Mouse (Mus musculus) heart, embryonic 16.5 days (tissue): ENCODE measurements at regions not wholly inside any gene's neighbourhood (a gene's known extent, or its start where the extent isn't known, plus 50 kb on each side); places are given as distances from the start of the nearest gene placed in this dataset.

Source experiments
- ATAC-seq: fragments of 200-750 bp; cut with Nextera tagmentation; replicated peaks from 2 replicates; pipeline ENCODE4 v1.8.0; 2017; ENCODE audit warnings: moderate number of reproducible peaks; ENCODE audit not compliant: insufficient read depth, low FRiP score; ENCODE audit errors: extremely low read depth
- H3K27ac ChIP-seq: fragments of 300-500 bp; sonication (generic); 2 replicates; pipeline ENCODE4 v1.5.1; 2014; ENCODE audit warnings: mild to moderate bottlenecking, low read length, control low read depth, moderate library complexity
- H3K27me3 ChIP-seq: fragments of 300-500 bp; sonication (generic); 2 replicates; pipeline ENCODE4 v1.6.1; 2014; ENCODE audit warnings: low read length, mixed read lengths; ENCODE audit not compliant: control insufficient read depth, insufficient read depth
- H3K36me3 ChIP-seq: fragments of 300-500 bp; sonication (generic); 2 replicates; pipeline ENCODE4 v1.6.1; 2014; ENCODE audit not compliant: control insufficient read depth, insufficient read depth
- H3K4me1 ChIP-seq: fragments of 300-500 bp; sonication (generic); 2 replicates; pipeline ENCODE4 v1.6.1; 2014; ENCODE audit warnings: low read length, mixed read lengths; ENCODE audit not compliant: control insufficient read depth, insufficient read depth
- H3K4me2 ChIP-seq: fragments of 300-500 bp; sonication (generic); 2 replicates; pipeline ENCODE4 v1.6.1; 2014; ENCODE audit warnings: low read depth, mild to moderate bottlenecking, control low read depth, low read length
- H3K4me3 ChIP-seq: fragments of 300-500 bp; sonication (generic); 2 replicates; pipeline ENCODE4 v1.5.1; 2014; ENCODE audit warnings: mild to moderate bottlenecking, control low read depth, low read length
- H3K9ac ChIP-seq: fragments of 300-500 bp; sonication (generic); 2 replicates; pipeline ENCODE4 v1.6.1; 2014; ENCODE audit warnings: low read length, control low read depth
- H3K9me3 ChIP-seq: fragments of 300-500 bp; sonication (generic); replicated peaks from 2 replicates; pipeline ENCODE4 v1.6.1; 2016; ENCODE audit warnings: low read length; ENCODE audit not compliant: control insufficient read depth
- WGBS: fragments of 180-500 bp; shearing (Covaris S2); extraction: QIAGEN DNeasy Blood & Tissue Kit; methylation state at CpG from one replicate; pipeline ENCODE4 v1.1.7; 2014; 5-methylcytosine and 5-hydroxymethylcytosine counted together

DNA sequence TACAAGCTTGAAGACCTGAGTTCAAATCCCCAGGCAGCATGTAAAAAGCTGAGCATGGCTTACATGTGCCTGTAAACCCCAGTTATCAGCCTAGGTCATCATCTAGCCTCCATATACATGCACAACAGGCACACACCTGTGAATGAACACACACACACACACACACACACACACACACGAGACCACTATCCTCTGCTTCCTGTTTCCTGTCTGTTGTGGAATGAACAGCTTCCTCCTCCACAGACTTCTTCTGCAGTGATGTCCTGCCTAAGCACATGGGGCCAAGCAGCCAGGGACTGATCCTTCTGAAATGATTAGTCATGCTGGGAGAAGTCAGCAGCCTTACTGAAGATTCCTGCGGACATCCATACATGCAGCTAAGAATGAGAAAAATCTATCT lies 76.4 kb upstream of the Foxk1 start:
- H3K4me3 ChIP-seq: no peak overlapping the region
- no peak overlapping the region for H3K9ac ChIP-seq
- ATAC-seq: no peak
- H3K9me3 ChIP-seq: no peaks in the 10 kb centered on the region
- no peak overlapping the region for H3K4me2 ChIP-seq
- H3K36me3 ChIP-seq: no peaks in the 10 kb centered on the region
- no peak overlapping the region for H3K27ac ChIP-seq
- H3K27me3 ChIP-seq: no peaks in the 10 kb centered on the region
- no peaks in the 10 kb centered on the region for H3K4me1 ChIP-seq
- WGBS: 64% methylated on average over 2 of the region's 2 CpGs

GRCm38 (mm10) chr5:142325560-142325959 lies 75.7 kb upstream of the Foxk1 start:
- Histone ChIP-seq H3K9ac (no peak overlapping the region), H3K9me3 (no peaks in the 10 kb centered on the region), H3K4me1 (no peaks in the 10 kb centered on the region), H3K4me2 (no peak overlapping the region), H3K27ac (no peak overlapping the region), H3K36me3 (no peaks in the 10 kb centered on the region), H3K4me3 (no peak overlapping the region), H3K27me3 (no peaks in the 10 kb centered on the region)
- WGBS: 60% methylated on average over 4 of the region's 4 CpGs
- no peak for ATAC-seq

- Histone ChIP-seq H3K27ac (no peak overlapping the region), H3K36me3 (no peaks in the 10 kb centered on the region), H3K9ac (no peak overlapping the region), H3K4me2 (no peak overlapping the region), H3K4me3 (no peak overlapping the region), H3K4me1 (no peaks in the 10 kb centered on the region), H3K27me3 (no peaks in the 10 kb centered on the region), H3K9me3 (no peaks in the 10 kb centered on the region)
- WGBS: 60% methylated on average over 6 of the region's 6 CpGs
- ATAC-seq: no peak
These were observed 74.0 kb upstream of the Foxk1 start for GRCm38 (mm10) chr5:142327261-142327660.

GRCm38 (mm10) chr5:142329724-142330520 lies 71.4 kb upstream of the Foxk1 start:
- Histone ChIP-seq H3K9me3 (no peaks in the 10 kb centered on the region), H3K9ac (no peak overlapping the region), H3K36me3 (no peaks in the 10 kb centered on the region), H3K4me1 (no peaks in the 10 kb centered on the region), H3K4me2 (no peak overlapping the region), H3K27me3 (no peaks in the 10 kb centered on the region), H3K4me3 (no peak overlapping the region), H3K27ac (no peak overlapping the region)
- 72% methylated on average over 7 of the region's 7 CpGs for WGBS
- no peak for ATAC-seq

- Histone ChIP-seq H3K27me3 (no peaks in the 10 kb centered on the region), H3K4me3 (no peak overlapping the region), H3K36me3 (no peaks in the 10 kb centered on the region), H3K27ac (no peak overlapping the region), H3K4me2 (no peak overlapping the region), H3K4me1 (no peaks in the 10 kb centered on the region), H3K9me3 (no peaks in the 10 kb centered on the region), H3K9ac (no peak overlapping the region)
- WGBS: 51% methylated on average over 9 of the region's 9 CpGs
- ATAC-seq: no peak
These were observed 68.6 kb upstream of the Foxk1 start for GRCm38 (mm10) chr5:142332744-142333143.

DNA sequence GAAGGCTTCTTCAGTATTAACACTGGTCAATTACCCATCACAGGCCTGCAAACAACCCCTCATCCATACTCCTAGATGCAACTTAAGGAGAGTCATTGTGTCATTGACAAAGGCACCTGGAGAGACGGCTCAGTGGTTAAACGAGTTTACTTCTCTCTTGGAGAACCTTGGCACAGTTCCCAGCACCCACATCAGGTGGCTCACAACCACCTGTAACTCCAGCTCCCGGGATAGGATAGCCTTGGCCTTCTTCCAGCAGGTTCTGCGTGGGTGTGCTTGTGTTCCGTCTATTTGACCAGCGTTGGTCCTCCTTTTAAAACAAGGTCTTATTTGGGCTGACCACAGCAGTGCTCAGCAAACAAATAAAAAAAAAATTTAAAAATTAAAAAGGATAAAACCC lies 63.9 kb upstream of the Foxk1 start:
- no peak overlapping the region for H3K9ac ChIP-seq
- no peaks in the 10 kb centered on the region for H3K9me3 ChIP-seq
- peaks cover 3% of the 10 kb centered on the region; the same call in 1 of the 2 replicates for H3K4me1 ChIP-seq
- no peaks in the 10 kb centered on the region for H3K27me3 ChIP-seq
- no peak overlapping the region for H3K4me2 ChIP-seq
- no peak for ATAC-seq
- no peak overlapping the region for H3K27ac ChIP-seq
- WGBS: 68% methylated on average over 6 of the region's 6 CpGs
- no peak overlapping the region for H3K4me3 ChIP-seq
- no peaks in the 10 kb centered on the region for H3K36me3 ChIP-seq

GRCm38 (mm10) chr5:142338051-142338450 lies 63.2 kb upstream of the Foxk1 start:
- Histone ChIP-seq H3K36me3 (no peaks in the 10 kb centered on the region), H3K4me3 (no peak overlapping the region), H3K9ac (no peak overlapping the region), H3K27ac (no peak overlapping the region), H3K4me1 (peaks cover 3% of the 10 kb centered on the region; the same call in 1 of the 2 replicates), H3K9me3 (no peaks in the 10 kb centered on the region), H3K27me3 (no peaks in the 10 kb centered on the region), H3K4me2 (no peak overlapping the region)
- WGBS: 48% methylated on average over 11 of the region's 11 CpGs
- no peak for ATAC-seq

GRCm38 (mm10) chr5:142340205-142341025 lies 60.9 kb upstream of the Foxk1 start:
- no peak overlapping the region for H3K27ac ChIP-seq
- no peak overlapping the region for H3K4me2 ChIP-seq
- H3K9ac ChIP-seq: no peak overlapping the region
- peaks cover 3% of the 10 kb centered on the region; the same call in 1 of the 2 replicates for H3K4me1 ChIP-seq
- no peak for ATAC-seq
- H3K9me3 ChIP-seq: no peaks in the 10 kb centered on the region
- H3K4me3 ChIP-seq: no peak overlapping the region
- 54% methylated on average over 14 of the region's 14 CpGs for WGBS
- no peaks in the 10 kb centered on the region for H3K36me3 ChIP-seq
- no peaks in the 10 kb centered on the region for H3K27me3 ChIP-seq

DNA sequence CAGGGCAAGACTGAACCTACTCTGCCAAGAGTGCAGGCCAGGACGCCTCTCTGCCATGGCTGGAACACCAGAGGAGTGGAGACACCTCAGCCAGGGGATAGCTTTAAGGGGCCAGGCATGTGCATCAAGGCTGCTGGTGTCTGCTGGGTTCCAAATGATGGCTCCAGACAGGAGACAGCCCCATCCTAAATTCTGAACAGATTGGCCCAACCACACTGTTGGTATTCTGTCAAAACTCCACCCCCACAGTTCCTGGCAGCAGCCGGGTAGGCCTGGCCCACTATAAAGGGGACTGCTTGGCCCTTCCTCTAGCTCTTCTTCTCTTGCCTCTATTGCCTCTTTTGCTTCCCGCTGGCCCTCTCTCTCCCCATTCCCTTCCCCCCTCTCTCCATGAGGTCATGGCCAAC lies 60.3 kb upstream of the Foxk1 start:
- Histone ChIP-seq H3K4me3 (no peak overlapping the region), H3K9me3 (no peaks in the 10 kb centered on the region), H3K36me3 (no peaks in the 10 kb centered on the region), H3K9ac (no peak overlapping the region), H3K27ac (no peak overlapping the region), H3K4me1 (peaks cover 3% of the 10 kb centered on the region; the same call in 1 of the 2 replicates), H3K27me3 (no peaks in the 10 kb centered on the region), H3K4me2 (no peak overlapping the region)
- no peak for ATAC-seq
- WGBS: 47% methylated on average over 3 of the region's 3 CpGs
